Mouse (Mus musculus) forebrain, embryonic 14.5 days (tissue): ENCODE data around the gene Mief2. TPM values are rescaled to one million over a fixed set of nuclear protein-coding genes. Genes with fewer than 3 reads are reported as not detected.
A peak's percentile ranks its signal among the peaks of the same experiment; 100 is the strongest.

ENCODE experiments used
- ATAC-seq: fragments of 200-750 bp; cut with Nextera tagmentation; 2 replicates; pipeline ENCODE4 v1.8.0; 2017; ENCODE audit warnings: mild to moderate bottlenecking, moderate library complexity
- DNase-seq: peaks from one replicate; pipeline ENCODE4 v3.0.0-alpha.2; 2015; ENCODE audit warnings: low spot score
- H3K27ac ChIP-seq: fragments of 300-500 bp; sonication (generic); 2 replicates; pipeline ENCODE4 v1.5.1; 2014; ENCODE audit warnings: low read depth, mild to moderate bottlenecking, control low read depth, low read length, moderate library complexity
- H3K27me3 ChIP-seq: fragments of 300-500 bp; sonication (generic); replicated peaks from 2 replicates; pipeline ENCODE4 v1.6.1; 2014; ENCODE audit warnings: low read length, control low read depth, mixed read lengths; ENCODE audit not compliant: control insufficient read depth, insufficient read depth
- H3K36me3 ChIP-seq: fragments of 300-500 bp; sonication (generic); 2 replicates; pipeline ENCODE4 v1.6.1; 2014; ENCODE audit warnings: low read length, control low read depth; ENCODE audit not compliant: control insufficient read depth, insufficient read depth
- H3K4me1 ChIP-seq: fragments of 300-500 bp; sonication (generic); 2 replicates; pipeline ENCODE4 v1.6.1; 2014; ENCODE audit warnings: antibody characterized with exemption, low read length, control low read depth; ENCODE audit not compliant: control insufficient read depth, insufficient read depth
- H3K4me2 ChIP-seq: fragments of 300-500 bp; sonication (generic); 2 replicates; pipeline ENCODE4 v1.6.1; 2014; ENCODE audit warnings: mild to moderate bottlenecking, control low read depth, low read length
- H3K4me3 ChIP-seq: fragments of 300-500 bp; sonication (generic); 2 replicates; pipeline ENCODE4 v1.5.1; 2014; ENCODE audit warnings: low read depth, low read length, control low read depth
- H3K9ac ChIP-seq: fragments of 300-500 bp; sonication (generic); 2 replicates; pipeline ENCODE4 v1.6.1; 2014; ENCODE audit warnings: mild to moderate bottlenecking, low read length, control low read depth, moderate library complexity
- H3K9me3 ChIP-seq: fragments of 300-500 bp; sonication (generic); replicated peaks from 2 replicates; pipeline ENCODE4 v1.6.1; 2016; ENCODE audit warnings: low read length, control low read depth, mixed read lengths; ENCODE audit not compliant: control insufficient read depth
- WGBS: fragments of 180-500 bp; shearing (Covaris S2); extraction: QIAGEN DNeasy Blood & Tissue Kit; methylation state at CpG from one replicate; pipeline ENCODE4 v1.1.7; 2014; 5-methylcytosine and 5-hydroxymethylcytosine counted together
- microRNA-seq: library from miRNA; unstranded; fragments of <30 nt; microRNA quantifications from one replicate; pipeline ENCODE4, GENCODE M21; 2016
- polyA plus RNA-seq: library from polyadenylated mRNA; unstranded; fragments of >200 nt; fragmentation: Nextera tagmentation; extraction: Ambion mirVana; gene quantifications from 2 replicates; pipeline ENCODE4 v1.2.1, GENCODE M21; 2014

Mief2 gene
- polyA plus RNA-seq, 1 experiment from 2014 or later: 20.7 TPM

- Histone ChIP-seq H3K4me2 (peak overlapping the region; percentile 82), H3K9me3 (no peaks in the 10 kb centered on the region), H3K27me3 (no peaks in the 10 kb centered on the region), H3K9ac (peak overlapping the region; percentile 80), H3K27ac (no peak overlapping the region; the same call in 1 of the 2 replicates), H3K36me3 (peaks cover 24% of the 10 kb centered on the region; the same call in 1 of the 2 replicates), H3K4me1 (peaks cover 60% of the 10 kb centered on the region), H3K4me3 (peak overlapping the region; percentile 87)
- no peak for ATAC-seq
- WGBS: 31% methylated on average over 16 of the region's 16 CpGs
- DNase-seq: no peak
These were observed 49.7 kb downstream of the Mief2 start for GRCm38 (mm10) chr11:60777801-60778370.

GRCm38 (mm10) chr11:60779673-60780189, 51.5 kb downstream of the Mief2 start:
- H3K4me3 ChIP-seq: no peak overlapping the region
- DNase-seq (no peak), ATAC-seq (no peak)
- H3K9ac ChIP-seq: no peak overlapping the region; the same call in 1 of the 2 replicates
- 90% methylated on average over 10 of the region's 10 CpGs for WGBS
- H3K4me1 ChIP-seq: peaks cover 61% of the 10 kb centered on the region
- peak overlapping the region; percentile 38 for H3K4me2 ChIP-seq
- H3K36me3 ChIP-seq: peaks cover 40% of the 10 kb centered on the region
- no peaks in the 10 kb centered on the region for H3K27me3 ChIP-seq
- H3K27ac ChIP-seq: no peak overlapping the region
- no peaks in the 10 kb centered on the region for H3K9me3 ChIP-seq

Small RNAs within 50 kb of the gene (microRNA-seq; reads per million reads assigned to microRNA genes)
- 0.53 reads per million for gene Mir5100

Other genes with a start within 250 kb of the Mief2 start
- gene Alkbh5, start 192.0 kb upstream of the Mief2 start, polyA plus RNA-seq: 17.8 and 21.5 TPM in 2 replicates
- 66.9 and 74.6 TPM in 2 replicates for gene Llgl1, start 28.7 kb upstream of the Mief2 start, polyA plus RNA-seq
- 53.0 and 59.3 TPM in 2 replicates for gene Flii, start 1.1 kb upstream of the Mief2 start, polyA plus RNA-seq
- 7.3 and 9.5 TPM in 2 replicates for gene Top3a, start 49.0 kb downstream of the Mief2 start, polyA plus RNA-seq
- 7.9 and 8.5 TPM in 2 replicates for gene Smcr8, start 49.1 kb downstream of the Mief2 start, polyA plus RNA-seq
- gene Shmt1, start 83.3 kb downstream of the Mief2 start, polyA plus RNA-seq: 12.0 and 17.3 TPM in 2 replicates
- gene Dhrs7b, start 102.2 kb downstream of the Mief2 start, polyA plus RNA-seq: 36.6 and 36.8 TPM in 2 replicates
- gene Tmem11, start 150.9 kb downstream of the Mief2 start, polyA plus RNA-seq: 67.8 and 68.2 TPM in 2 replicates
- 35.3 and 39.7 TPM in 2 replicates for gene Natd1, start 186.4 kb downstream of the Mief2 start, polyA plus RNA-seq
- 23.6 and 23.7 TPM in 2 replicates for gene Map2k3, start 203.6 kb downstream of the Mief2 start, polyA plus RNA-seq